22 mouse cellular contexts compared by ENCODE assay signal in the genomic region with DNA sequence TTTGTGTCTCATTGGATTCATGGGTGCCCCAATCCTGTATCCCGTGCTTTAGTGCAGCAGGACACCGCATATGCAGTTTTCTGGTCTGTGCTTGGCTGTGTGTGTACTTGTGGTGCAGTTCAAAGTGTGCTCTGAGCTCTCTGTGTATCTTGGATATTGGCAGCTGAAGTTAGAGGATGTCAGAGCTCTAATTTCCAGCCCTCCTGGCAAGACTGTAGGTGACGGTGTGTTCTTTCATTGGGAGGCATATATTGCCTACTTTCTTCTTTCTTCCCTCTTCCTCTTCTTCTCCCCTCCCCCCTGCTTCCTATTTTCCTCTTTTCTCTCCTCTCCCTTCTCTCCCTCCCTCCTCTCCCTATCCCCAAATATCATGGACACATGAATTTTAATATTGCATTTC.
DNase-seq lines count a peak whose midpoint lies in the region; ATAC-seq and TF ChIP-seq lines count a peak whose summit lies in the region.
"Had no signal": no experiment of that assay in that cellular context is flagged by ENCODE, and none has a peak within 500 bp of the region (broad histone marks: within the 10 kb centered on the region; RNA-seq: fewer than 3 reads in every experiment).

No protein-coding gene starts in this region.

- H3K9ac ChIP-seq in forebrain, embryonic 11.5 days (ENCODE audit: low read length) = no peak overlapping the region
- H3K9ac ChIP-seq: embryonic facial prominence, embryonic 13.5 days; embryonic facial prominence, embryonic 15.5 days; forebrain, embryonic 13.5 days; forebrain, embryonic 15.5 days; forebrain, postnatal 0 days had no signal

- no peak for ATAC-seq in forebrain, embryonic 11.5 days (replicated peaks; ENCODE audit: low FRiP score)
- ATAC-seq: forebrain, embryonic 13.5 days; forebrain, embryonic 15.5 days; forebrain, postnatal 0 days had no signal

- H3K9me3 ChIP-seq in forebrain, embryonic 11.5 days (ENCODE audit: control insufficient read depth, low read length) = no peaks in the 10 kb centered on the region
- H3K9me3 ChIP-seq: embryonic facial prominence, embryonic 13.5 days; embryonic facial prominence, embryonic 15.5 days; forebrain, embryonic 10.5 days; forebrain, embryonic 13.5 days; forebrain, embryonic 15.5 days had no signal

- no peaks in the 10 kb centered on the region for H3K4me1 ChIP-seq in forebrain, embryonic 11.5 days (replicated peaks; ENCODE audit: control insufficient read depth, insufficient read depth, low read length)
- H3K4me1 ChIP-seq: forebrain, embryonic 10.5 days; forebrain, embryonic 13.5 days; forebrain, embryonic 15.5 days had no signal

- TF ChIP-seq CTCF in gastrocnemius, adult 2 months (IDR thresholded peaks at IDR 0.05) = no peak

- H3K4me3 ChIP-seq in gastrocnemius, adult 2 months = peak overlapping the region; percentile 46
- no peak overlapping the region for H3K4me3 ChIP-seq in forebrain, embryonic 11.5 days (ENCODE audit: low read depth, low read length)
- H3K4me3 ChIP-seq: embryonic facial prominence, embryonic 13.5 days; embryonic facial prominence, embryonic 15.5 days; erythroblast, embryonic 14.5 days; forebrain, embryonic 10.5 days; forebrain, embryonic 13.5 days; forebrain, embryonic 15.5 days had no signal

- H3K36me3 ChIP-seq in forebrain, embryonic 11.5 days (ENCODE audit: control insufficient read depth, insufficient read depth, low read length) = no peaks in the 10 kb centered on the region
- H3K36me3 ChIP-seq: embryonic facial prominence, embryonic 13.5 days; embryonic facial prominence, embryonic 15.5 days; forebrain, embryonic 10.5 days; forebrain, embryonic 15.5 days had no signal

- intact Hi-C loops in gastrocnemius, adult 2 months (cut with DNase I) = loop anchor here (5.0 kb wide), 4 partner anchors 72 to 203 kb away; no protein-coding TSS in a partner anchor
- intact Hi-C loops in gastrocnemius, postnatal 36 days (cut with DNase I) = no loop called here

- peak overlapping the region; percentile 91 for H3K27ac ChIP-seq in gastrocnemius, adult 2 months
- no peak overlapping the region for H3K27ac ChIP-seq in forebrain, embryonic 11.5 days (ENCODE audit: low read depth, low read length)
- H3K27ac ChIP-seq: embryonic facial prominence, embryonic 13.5 days; embryonic facial prominence, embryonic 15.5 days; forebrain, embryonic 10.5 days; forebrain, embryonic 13.5 days; forebrain, embryonic 15.5 days had no signal

- WGBS in forebrain, embryonic 11.5 days = 85% methylated on average over 3 of the region's 3 CpGs

- H3K27me3 ChIP-seq in forebrain, embryonic 11.5 days (ENCODE audit: control insufficient read depth, insufficient read depth, low read length) = no peaks in the 10 kb centered on the region
- H3K27me3 ChIP-seq: embryonic facial prominence, embryonic 13.5 days; embryonic facial prominence, embryonic 15.5 days; forebrain, embryonic 13.5 days; forebrain, embryonic 15.5 days had no signal

- H3K4me2 ChIP-seq in forebrain, embryonic 11.5 days (ENCODE audit: low read depth, low read length, severe bottlenecking) = no peak overlapping the region
- H3K4me2 ChIP-seq: embryonic facial prominence, embryonic 13.5 days; embryonic facial prominence, embryonic 15.5 days; forebrain, embryonic 13.5 days; forebrain, embryonic 15.5 days had no signal

- peak; percentile 68 for DNase-seq in gastrocnemius, adult 2 months
- no peak for DNase-seq in gastrocnemius, postnatal 4 days (ENCODE audit: low spot score in 2 of 2)
- DNase-seq in gastrocnemius, postnatal 25 days = peak; percentile 62
- DNase-seq in gastrocnemius, postnatal 36 days = no peak
- no peak for DNase-seq in forebrain, embryonic 11.5 days (ENCODE audit: low spot score)
- DNase-seq: adrenal gland, adult 2 months; adrenal gland, postnatal 10 days; adrenal gland, postnatal 25 days; cerebellum, adult 11 months; cerebellum, adult 18-20 months; cerebellum, adult 8-10 months; cerebellum, adult 9-11 months; cerebellum, postnatal 14 days; cerebellum, postnatal 36 days; embryo, embryonic 11 days; forebrain, postnatal 0 days had no signal

Comparison
In these comparisons a context has a peak if more than half of its experiments do, and no peak if none do; other contexts are left out.
1. DNase-seq: peak in gastrocnemius, adult 2 months (single experiment) and gastrocnemius, postnatal 25 days (single experiment); none in gastrocnemius, postnatal 4 days (0 of 2), gastrocnemius, postnatal 36 days (0 of 2) and forebrain, embryonic 11.5 days (single experiment).